Mouse (Mus musculus): ENCODE measurements around the gene Padi4.

DNA sequence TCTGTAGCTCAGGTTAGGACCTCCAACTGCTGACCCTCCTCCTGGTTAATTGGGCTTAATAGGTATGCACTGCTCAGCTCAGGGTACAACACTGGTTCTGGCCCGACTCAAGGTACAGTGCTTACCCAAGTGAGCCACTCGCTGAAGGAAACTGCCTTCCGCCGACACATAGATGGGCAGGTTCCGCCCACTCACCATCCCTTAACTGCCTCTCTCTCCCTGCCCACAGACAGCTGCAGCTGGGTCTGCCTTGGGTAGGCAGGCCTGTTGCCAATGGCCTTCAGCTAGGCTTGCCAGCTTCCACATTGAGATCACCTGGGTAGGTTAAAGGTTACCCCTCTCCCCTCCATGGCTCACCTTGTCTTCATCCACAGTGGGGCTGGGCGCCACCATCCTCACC is 32.6 kb downstream of the Padi4 start:
- TF ChIP-seq CTCF (IDR thresholded peaks at IDR 0.05; ENCODE audit: low read depth, low read length): no peak
- TF ChIP-seq POLR2A (IDR thresholded peaks at IDR 0.05; ENCODE audit: extremely low read depth, insufficient read depth, low read length): no peak
